15 mouse cellular contexts compared by ENCODE assay signal in genomic region chr11:4953918-4954317, GRCm38 (mm10). TPM values are rescaled to one million over a fixed set of nuclear protein-coding genes. Genes with fewer than 3 reads are reported as not detected.
DNase-seq lines count a peak whose midpoint lies in the region; ATAC-seq lines count a peak whose summit lies in the region.
"Had no signal": no experiment of that assay in that cellular context is flagged by ENCODE, and none has a peak within 500 bp of the region (broad histone marks: within the 10 kb centered on the region; RNA-seq: fewer than 3 reads in every experiment).

No protein-coding gene starts in this region.

- H3K4me1 ChIP-seq in megakaryocyte, embryonic 14.5 days: peaks cover 55% of the 10 kb centered on the region
- H3K4me1 ChIP-seq: limb, embryonic 12.5 days had no signal

- peaks cover 87% of the 10 kb centered on the region for H3K27me3 ChIP-seq in megakaryocyte, embryonic 14.5 days (replicated peaks)

- H3K9me3 ChIP-seq in megakaryocyte, embryonic 14.5 days: no peaks in the 10 kb centered on the region
- H3K9me3 ChIP-seq: embryonic facial prominence, embryonic 10.5 days; hindbrain, embryonic 15.5 days; limb, embryonic 12.5 days had no signal

- no peak for ATAC-seq in megakaryocyte, adult 5-6 weeks (ENCODE audit: poor library complexity, severe bottlenecking)
- peak; percentile 72 for ATAC-seq in megakaryocyte progenitor cell, adult 5-6 weeks (replicated peaks; ENCODE audit: poor library complexity)
- no peak for ATAC-seq in activated CD4-positive, CD25-positive, alpha-beta regulatory T cell, adult 4 months
- ATAC-seq: CD4-positive, CD25-positive, alpha-beta regulatory T cell, adult 4 months had no signal

- H3K36me3 ChIP-seq in megakaryocyte, embryonic 14.5 days (replicated peaks; ENCODE audit: low read length): no peaks in the 10 kb centered on the region
- H3K36me3 ChIP-seq: embryonic facial prominence, embryonic 10.5 days; hindbrain, embryonic 15.5 days; limb, embryonic 12.5 days had no signal

- peak; percentile 28 to 72 for DNase-seq in frontal cortex, adult 2 months (ENCODE audit: extremely low spot score in 1 of 2, low spot score in 1 of 2)
- DNase-seq in frontal cortex, postnatal 10 days (ENCODE audit: low spot score in 2 of 2): no peak
- peak; percentile 78 for DNase-seq in MN1 (ENCODE audit: low spot score)
- no peak for DNase-seq in yolk sac, embryonic 10.5 days (ENCODE audit: low spot score)
- DNase-seq: gastrocnemius, postnatal 36 days; lung, postnatal 14 days; thymus, adult 2 months had no signal

- peak overlapping the region; percentile 85 for H3K4me3 ChIP-seq in megakaryocyte, embryonic 14.5 days (replicated peaks)
- H3K4me3 ChIP-seq: embryonic facial prominence, embryonic 10.5 days; hindbrain, embryonic 15.5 days; limb, embryonic 12.5 days had no signal

RNA-seq across cellular contexts. Expression of gene Nefh, which starts 6.1 kb away (rescaled TPM):
- 23.7 and 28.0 TPM in 2 replicates for polyA plus RNA-seq in frontal cortex, adult 2 months (2012; rRNA removed)
- polyA plus RNA-seq in megakaryocyte, embryonic 14.5 days (2012; ENCODE audit: insufficient read depth, low replicate concordance): 3.8 and 7.2 TPM in 2 replicates
- total RNA-seq in megakaryocyte, adult 5-6 weeks (2015): 0.21 and 0.33 TPM in 2 replicates
- 0.22 and 0.28 TPM in 2 replicates for total RNA-seq in megakaryocyte, adult 5-6 weeks (2017)
- total RNA-seq in megakaryocyte progenitor cell, adult 5-6 weeks (2015): 4.6 and 8.0 TPM in 2 replicates
- 3.5 and 6.0 TPM in 2 replicates for total RNA-seq in megakaryocyte progenitor cell, adult 5-6 weeks (2017)
- 1 to 10 TPM; 6.5 to 9.2 TPM for polyA plus RNA-seq in activated CD4-positive, CD25-positive, alpha-beta regulatory T cell, adult 4 months (2017; shearing (Covaris generic))

RNA-seq across cellular contexts. Expression of gene Ap1b1, which starts 32.7 kb away (rescaled TPM):
- polyA plus RNA-seq in frontal cortex, adult 2 months (2012; rRNA removed): 150 and 165 TPM in 2 replicates
- polyA plus RNA-seq in megakaryocyte, embryonic 14.5 days (2012; ENCODE audit: insufficient read depth, low replicate concordance): 57.8 and 66.6 TPM in 2 replicates
- total RNA-seq in megakaryocyte, adult 5-6 weeks (2015): 38.8 and 39.4 TPM in 2 replicates
- total RNA-seq in megakaryocyte, adult 5-6 weeks (2017): 37.0 and 38.3 TPM in 2 replicates
- 29.3 and 36.5 TPM in 2 replicates for total RNA-seq in megakaryocyte progenitor cell, adult 5-6 weeks (2015)
- total RNA-seq in megakaryocyte progenitor cell, adult 5-6 weeks (2017): 39.2 and 41.6 TPM in 2 replicates
- polyA plus RNA-seq in activated CD4-positive, CD25-positive, alpha-beta regulatory T cell, adult 4 months (2017; shearing (Covaris generic)): 10 to 100 TPM; 51.9 to 60.4 TPM

RNA-seq across cellular contexts. Expression of gene Thoc5, which starts 58.8 kb away (rescaled TPM):
- polyA plus RNA-seq in frontal cortex, adult 2 months (2012; rRNA removed): 42.0 and 45.4 TPM in 2 replicates
- polyA plus RNA-seq in megakaryocyte, embryonic 14.5 days (2012; ENCODE audit: insufficient read depth, low replicate concordance): 1.1 and 3.9 TPM in 2 replicates
- total RNA-seq in megakaryocyte, adult 5-6 weeks (2015): 14.0 and 16.5 TPM in 2 replicates
- 31.6 and 32.3 TPM in 2 replicates for total RNA-seq in megakaryocyte, adult 5-6 weeks (2017)
- total RNA-seq in megakaryocyte progenitor cell, adult 5-6 weeks (2015): 19.7 and 20.7 TPM in 2 replicates
- 51.9 and 56.1 TPM in 2 replicates for total RNA-seq in megakaryocyte progenitor cell, adult 5-6 weeks (2017)
- polyA plus RNA-seq in activated CD4-positive, CD25-positive, alpha-beta regulatory T cell, adult 4 months (2017; shearing (Covaris generic)): 10 to 100 TPM; 31.6 to 45.2 TPM

Comparison
In these comparisons a context has a peak if more than half of its experiments do, and no peak if none do; other contexts are left out.
1. DNase-seq: peak in frontal cortex, adult 2 months (2 of 2) and MN1 (single experiment); none in frontal cortex, postnatal 10 days (0 of 2) and yolk sac, embryonic 10.5 days (single experiment).